Mouse (Mus musculus) limb, embryonic 15.5 days (tissue): ENCODE data around the gene Zpbp2. TPM values are rescaled to one million over a fixed set of nuclear protein-coding genes. Genes with fewer than 3 reads are reported as not detected.
A peak's percentile ranks its signal among the peaks of the same experiment; 100 is the strongest.
"Not testable (repeated sequence)": the region's sequence is repeated elsewhere in the genome, so short reads cannot be mapped to it uniquely, and the experiment has no call there.

Experiments
- ATAC-seq: fragments of 200-750 bp; cut with Nextera tagmentation; 2 replicates; pipeline ENCODE4 v1.8.0; 2017; ENCODE audit warnings: low read depth, moderate TSS enrichment; ENCODE audit not compliant: insufficient number of reproducible peaks, low FRiP score, low TSS enrichment
- H3K27ac ChIP-seq: fragments of 300-500 bp; sonication (generic); 2 replicates; pipeline ENCODE4 v1.5.1; 2015; ENCODE audit warnings: moderate library complexity, mild to moderate bottlenecking, inconsistent platforms
- H3K27me3 ChIP-seq: fragments of 300-500 bp; sonication (generic); 2 replicates; pipeline ENCODE4 v1.6.1; 2015; ENCODE audit warnings: inconsistent platforms
- H3K36me3 ChIP-seq: fragments of 300-500 bp; sonication (generic); 2 replicates; pipeline ENCODE4 v1.6.1; 2015; ENCODE audit warnings: inconsistent platforms
- H3K4me1 ChIP-seq: fragments of 300-500 bp; sonication (generic); 2 replicates; pipeline ENCODE4 v1.6.1; 2015; ENCODE audit warnings: inconsistent platforms
- H3K4me2 ChIP-seq: fragments of 300-500 bp; sonication (generic); 2 replicates; pipeline ENCODE4 v1.6.1; 2015; ENCODE audit warnings: mild to moderate bottlenecking, inconsistent platforms
- H3K4me3 ChIP-seq: fragments of 300-500 bp; sonication (generic); 2 replicates; pipeline ENCODE4 v1.5.1; 2015; ENCODE audit warnings: mild to moderate bottlenecking, inconsistent platforms
- H3K9ac ChIP-seq: fragments of 300-500 bp; sonication (generic); 2 replicates; pipeline ENCODE4 v1.6.1; 2015; ENCODE audit warnings: inconsistent platforms
- H3K9me3 ChIP-seq: fragments of 300-500 bp; sonication (generic); 2 replicates; pipeline ENCODE4 v1.6.1; 2016; ENCODE audit warnings: inconsistent platforms
- WGBS: fragments of 180-500 bp; shearing (Covaris S2); methylation state at CpG from one replicate; pipeline ENCODE4 v1.1.7; 2015; 5-methylcytosine and 5-hydroxymethylcytosine counted together
- polyA plus RNA-seq: library from polyadenylated mRNA; unstranded; fragments of >200 nt; fragmentation: Nextera tagmentation; extraction: Ambion mirVana; gene quantifications from 2 replicates; pipeline ENCODE4 v1.2.1, GENCODE M21; 2015

The Zpbp2 gene
- polyA plus RNA-seq, 1 experiment from 2014 or later = 0.12 TPM

DNA sequence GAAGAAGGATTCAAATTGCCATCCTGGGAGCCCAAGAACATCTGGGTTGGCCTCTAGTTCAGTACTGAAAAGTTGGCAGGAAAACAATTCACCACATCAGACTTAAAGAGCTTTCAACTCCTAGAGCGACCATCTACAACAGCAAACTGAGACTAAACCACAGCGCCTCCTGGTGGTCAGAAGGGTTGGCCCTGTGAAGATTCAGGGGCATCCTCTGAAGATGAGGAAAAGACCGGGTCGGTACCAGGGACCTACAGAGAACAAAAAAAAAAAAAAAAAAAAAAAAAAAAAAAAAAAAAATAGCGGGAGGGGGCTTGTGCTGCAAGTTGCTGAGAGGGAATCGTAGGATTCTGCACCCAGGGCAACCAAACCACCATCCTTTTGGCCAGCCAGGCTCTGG, 46.5 kb downstream of the Zpbp2 start:
- no peak overlapping the region for H3K4me2 ChIP-seq
- WGBS = 37% methylated on average over 6 of the region's 6 CpGs
- H3K27ac ChIP-seq = no peak overlapping the region
- ATAC-seq = no peak
- no peaks in the 10 kb centered on the region for H3K9me3 ChIP-seq
- H3K4me3 ChIP-seq = no peak overlapping the region
- H3K27me3 ChIP-seq = peaks cover 48% of the 10 kb centered on the region
- H3K36me3 ChIP-seq = no peaks in the 10 kb centered on the region
- H3K9ac ChIP-seq = no peak overlapping the region
- H3K4me1 ChIP-seq = peaks cover 13% of the 10 kb centered on the region

DNA sequence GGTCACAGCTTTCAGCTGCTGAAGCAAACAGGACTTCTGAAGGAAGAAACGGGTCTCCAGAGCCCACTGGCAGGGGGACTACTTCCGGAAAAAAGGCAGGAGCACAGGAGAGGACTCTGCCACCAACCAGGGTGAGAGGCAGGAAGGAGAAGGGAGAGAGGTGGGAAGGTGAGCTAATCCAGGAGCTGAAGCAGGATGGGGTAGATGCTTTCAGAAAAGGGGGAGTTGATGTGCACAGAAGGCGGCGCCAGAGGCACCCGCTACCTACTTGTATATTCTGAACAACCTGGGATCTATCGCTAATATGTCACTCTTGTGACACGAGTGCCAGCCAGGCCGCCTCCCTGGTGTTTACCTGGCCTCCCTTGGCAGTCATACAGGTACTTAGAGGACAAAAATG, 47.1 kb downstream of the Zpbp2 start, which contains the start of gene Lrrc3c:
TSS of gene Lrrc3c (plus strand) at position 301 of the 400 bp plus-strand sequence.
- 74% methylated on average over 8 of the region's 8 CpGs for WGBS
- no peak for ATAC-seq
- Histone ChIP-seq H3K27me3 (peaks cover 45% of the 10 kb centered on the region), H3K27ac (no peak within 1 kb of the TSS), H3K9ac (no peak within 1 kb of the TSS), H3K9me3 (no peaks in the 10 kb centered on the region), H3K4me2 (no peak within 1 kb of the TSS), H3K4me1 (peaks cover 14% of the 10 kb centered on the region), H3K36me3 (no peaks in the 10 kb centered on the region), H3K4me3 (no peak within 1 kb of the TSS)

DNA sequence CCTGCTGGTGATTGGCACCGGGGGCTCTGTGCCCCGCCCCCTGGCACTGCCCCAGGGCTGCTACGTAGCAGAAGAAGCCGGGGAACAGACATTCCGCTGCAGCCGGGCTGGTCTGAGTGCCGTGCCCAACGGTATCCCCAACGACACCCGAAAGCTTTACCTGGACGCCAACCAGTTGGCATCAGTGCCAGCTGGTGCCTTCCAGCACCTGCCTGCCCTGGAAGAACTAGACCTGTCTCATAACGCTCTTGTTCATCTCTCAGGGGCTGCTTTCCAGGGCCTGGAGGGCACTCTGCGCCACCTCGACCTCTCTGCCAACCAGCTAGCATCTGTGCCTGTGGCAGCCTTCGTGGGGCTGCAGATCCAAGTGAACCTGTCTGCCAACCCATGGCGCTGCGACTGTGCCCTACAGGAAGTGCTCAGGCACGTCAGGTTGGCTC, 48.0 kb downstream of the Zpbp2 start:
- no peaks in the 10 kb centered on the region for H3K36me3 ChIP-seq
- H3K4me2 ChIP-seq = no peak overlapping the region
- WGBS = 55% methylated on average over 18 of the region's 18 CpGs
- H3K27me3 ChIP-seq = peaks cover 45% of the 10 kb centered on the region
- H3K27ac ChIP-seq = no peak overlapping the region
- H3K9me3 ChIP-seq = no peaks in the 10 kb centered on the region
- H3K4me1 ChIP-seq = peaks cover 14% of the 10 kb centered on the region
- no peak for ATAC-seq
- H3K4me3 ChIP-seq = no peak overlapping the region
- H3K9ac ChIP-seq = no peak overlapping the region

DNA sequence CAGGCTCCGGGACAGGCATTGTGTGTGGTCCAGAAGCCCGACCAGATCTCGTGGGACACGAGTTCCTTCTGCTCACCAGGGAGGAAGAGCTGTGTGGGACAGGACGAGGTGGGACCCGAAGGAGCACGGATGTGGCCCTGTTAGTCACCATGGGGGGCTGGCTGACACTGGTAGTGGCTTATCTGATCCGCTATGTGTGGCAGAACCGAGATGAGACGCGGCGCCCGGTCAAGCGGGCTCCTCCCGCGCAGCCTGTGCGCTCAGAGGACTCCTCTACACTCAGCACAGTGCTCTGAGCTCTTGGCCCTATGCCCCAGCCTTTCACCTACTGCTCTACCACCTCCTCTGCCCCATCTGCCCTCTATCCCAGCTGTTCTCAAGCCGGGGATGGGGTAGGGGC, 48.4 kb downstream of the Zpbp2 start:
- no peak overlapping the region for H3K27ac ChIP-seq
- whole genome bisulfite sequencing = 29% methylated on average over 18 of the region's 18 CpGs

DNA sequence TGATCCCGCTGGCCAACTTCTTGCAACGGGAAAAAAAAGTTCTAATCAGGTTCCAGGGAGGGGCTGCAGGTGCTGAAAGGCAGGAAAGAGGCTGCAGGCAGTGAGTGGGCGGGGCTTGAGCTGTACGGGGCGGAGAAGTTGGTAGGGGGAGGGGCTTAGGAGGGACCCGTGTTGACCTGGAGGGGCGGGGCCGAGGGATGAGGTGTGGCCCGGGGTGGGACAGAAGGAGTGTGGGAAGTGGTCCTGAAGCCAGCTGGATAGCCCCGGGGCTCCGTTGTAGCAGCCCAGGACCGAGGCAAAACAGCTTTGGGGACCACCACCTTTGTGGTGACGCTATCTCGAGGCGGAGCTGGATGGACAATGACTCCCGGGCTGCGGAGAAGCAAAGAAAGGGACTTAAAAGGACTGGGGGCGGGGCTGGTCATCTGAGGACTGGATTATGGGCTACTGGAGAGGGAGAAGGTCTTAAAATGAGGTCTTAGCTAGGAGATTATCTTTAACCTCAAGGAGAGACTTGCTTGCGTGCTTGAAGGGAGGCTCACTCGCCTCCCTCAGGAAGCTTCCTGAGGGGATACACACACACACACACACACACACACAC, 51.3 kb downstream of the Zpbp2 start:
- Histone ChIP-seq H3K27me3 (peaks cover 51% of the 10 kb centered on the region), H3K27ac (no peak overlapping the region), H3K9me3 (no peaks in the 10 kb centered on the region), H3K36me3 (no peaks in the 10 kb centered on the region), H3K9ac (no peak overlapping the region), H3K4me1 (peaks cover 14% of the 10 kb centered on the region), H3K4me3 (peak overlapping the region; percentile 26), H3K4me2 (peak overlapping the region; percentile 46)
- 0 out of 2 replicates have a peak, but pooled peaks have one; percentile 28 for ATAC-seq
- under 1% methylated on average over 20 of the region's 20 CpGs for WGBS

More for the DNA sequence above, 48.4 kb downstream of the Zpbp2 start:
- Histone ChIP-seq H3K9ac (no peak overlapping the region), H3K4me3 (no peak overlapping the region), H3K9me3 (no peaks in the 10 kb centered on the region), H3K4me1 (peaks cover 14% of the 10 kb centered on the region), H3K27me3 (peaks cover 45% of the 10 kb centered on the region), H3K36me3 (no peaks in the 10 kb centered on the region), H3K4me2 (no peak overlapping the region)
- ATAC-seq = no peak

DNA sequence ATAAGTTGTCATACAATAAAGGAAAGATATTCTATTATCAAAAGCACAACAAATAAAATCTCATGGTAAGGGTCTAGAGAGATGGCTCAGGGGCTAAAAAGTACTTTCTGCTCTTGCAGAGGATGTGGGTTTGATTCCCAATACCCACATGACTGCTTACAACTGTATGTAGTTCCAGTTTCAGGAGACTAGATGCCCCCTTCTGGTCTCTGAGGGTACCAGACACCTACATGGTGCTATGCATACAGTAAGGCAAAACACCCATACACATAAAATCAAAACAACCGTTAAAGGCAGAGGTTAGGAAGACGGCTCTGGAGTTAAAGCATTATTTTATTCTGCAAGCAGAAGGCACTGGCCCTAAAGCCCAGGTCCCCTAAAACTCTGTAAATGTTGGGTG, 53.1 kb downstream of the Zpbp2 start:
- ATAC-seq = no peak
- 82% methylated on average over 2 of the region's 2 CpGs for WGBS
- no peak overlapping the region for H3K4me3 ChIP-seq
- H3K27ac ChIP-seq = no peak overlapping the region
- H3K4me2 ChIP-seq = no peak overlapping the region
- H3K9ac ChIP-seq = no peak overlapping the region
- H3K4me1 ChIP-seq = peaks cover 10% of the 10 kb centered on the region
- peaks cover 38% of the 10 kb centered on the region for H3K27me3 ChIP-seq
- no peaks in the 10 kb centered on the region for H3K9me3 ChIP-seq
- H3K36me3 ChIP-seq = no peaks in the 10 kb centered on the region

DNA sequence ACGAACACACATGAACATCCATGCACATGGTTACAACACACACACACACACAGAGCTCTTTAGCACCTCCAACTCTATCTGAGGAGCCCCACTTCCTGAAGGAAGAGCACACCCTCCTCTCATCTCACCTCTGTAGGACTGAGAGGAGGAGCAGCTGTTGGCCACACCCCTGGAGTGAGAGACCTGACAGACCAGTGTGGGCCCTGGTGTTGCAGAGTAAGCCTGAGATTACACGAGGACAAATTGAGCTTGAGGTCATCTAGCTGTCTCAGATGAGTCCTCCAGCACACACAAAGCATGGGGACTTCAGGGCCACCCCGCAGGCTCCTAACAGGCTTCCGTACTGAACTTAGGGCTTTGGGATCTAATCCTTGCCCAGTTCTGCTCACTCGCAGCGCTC, 54.0 kb downstream of the Zpbp2 start:
- 63% methylated on average over 6 of the region's 6 CpGs for WGBS
- H3K27ac ChIP-seq, H3K4me1 ChIP-seq, H3K4me3 ChIP-seq, H3K36me3 ChIP-seq, H3K9ac ChIP-seq, H3K4me2 ChIP-seq, H3K9me3 ChIP-seq, ATAC-seq: not testable (repeated sequence)
- peaks cover 28% of the 10 kb centered on the region for H3K27me3 ChIP-seq

DNA sequence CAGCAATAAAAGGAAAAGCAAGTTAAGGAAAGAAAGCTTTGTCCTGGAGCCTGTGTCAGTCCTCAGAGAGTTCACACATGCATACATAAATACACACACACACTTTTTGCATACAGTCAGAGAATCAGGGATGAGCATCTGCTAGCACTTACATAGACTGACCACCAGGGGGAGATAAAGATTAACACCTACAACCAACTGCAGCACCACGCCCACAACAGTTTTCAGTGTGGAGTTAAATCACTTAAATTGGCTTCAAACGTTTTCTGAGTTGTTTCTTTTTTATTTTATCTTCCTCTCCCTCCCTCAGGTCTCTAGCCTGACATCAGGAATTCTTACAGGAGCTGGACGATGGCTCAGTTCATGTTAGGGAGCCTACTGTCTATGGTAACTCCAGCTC, 55.9 kb downstream of the Zpbp2 start:
- no peak overlapping the region for H3K4me2 ChIP-seq
- H3K4me1 ChIP-seq = peaks cover 7% of the 10 kb centered on the region
- H3K36me3 ChIP-seq = no peaks in the 10 kb centered on the region
- no peak for ATAC-seq
- H3K4me3 ChIP-seq = no peak overlapping the region
- no peak overlapping the region for H3K9ac ChIP-seq
- 5% methylated on average over 3 of the region's 3 CpGs for WGBS
- H3K27ac ChIP-seq = no peak overlapping the region
- H3K9me3 ChIP-seq = no peaks in the 10 kb centered on the region
- peaks cover 16% of the 10 kb centered on the region for H3K27me3 ChIP-seq

Other genes with a start within 250 kb of the Zpbp2 start
- not detected in 2 replicates for gene Neurod2, start 221.4 kb upstream of the Zpbp2 start, polyA plus RNA-seq
- 3.7 and 4.3 TPM in 2 replicates for gene Ppp1r1b, start 202.7 kb upstream of the Zpbp2 start, polyA plus RNA-seq
- gene Stard3, start 192.7 kb upstream of the Zpbp2 start, polyA plus RNA-seq = 36.6 and 40.1 TPM in 2 replicates
- 18.1 and 45.8 TPM in 2 replicates for gene Tcap, start 167.3 kb upstream of the Zpbp2 start, polyA plus RNA-seq
- gene Pnmt, start 164.6 kb upstream of the Zpbp2 start, polyA plus RNA-seq = 1.6 TPM in 2 replicates
- gene Pgap3, start 150.6 kb upstream of the Zpbp2 start, polyA plus RNA-seq = 12.6 and 13.0 TPM in 2 replicates
- 63.3 and 70.7 TPM in 2 replicates for gene Erbb2, start 138.6 kb upstream of the Zpbp2 start, polyA plus RNA-seq
- gene Mien1, start 112.1 kb upstream of the Zpbp2 start, polyA plus RNA-seq = 100 and 109 TPM in 2 replicates
- gene Grb7, start 104.7 kb upstream of the Zpbp2 start, polyA plus RNA-seq = 10.5 and 11.1 TPM in 2 replicates
- 0.36 and 0.74 TPM in 2 replicates for gene Ikzf3, start 5.1 kb upstream of the Zpbp2 start, polyA plus RNA-seq
- gene Ormdl3, start 36.3 kb downstream of the Zpbp2 start, polyA plus RNA-seq = 86.7 and 87.1 TPM in 2 replicates
- gene Lrrc3c, start 47.2 kb downstream of the Zpbp2 start, polyA plus RNA-seq = not detected in 2 replicates
- gene Gm12355, start 74.6 kb downstream of the Zpbp2 start, polyA plus RNA-seq = 0.64 and 1.1 TPM in 2 replicates
- gene Gsdma3, start 75.3 kb downstream of the Zpbp2 start, polyA plus RNA-seq = not detected in 2 replicates
- gene Gsdma2, start 95.7 kb downstream of the Zpbp2 start, polyA plus RNA-seq = not detected in 2 replicates
- gene Gsdma, start 113.3 kb downstream of the Zpbp2 start, polyA plus RNA-seq = 10.5 and 14.7 TPM in 2 replicates
- 197 and 200 TPM in 2 replicates for gene Psmd3, start 131.5 kb downstream of the Zpbp2 start, polyA plus RNA-seq
- 0.10 TPM in 1 of 2 replicates, not detected in the other for gene Csf3, start 150.2 kb downstream of the Zpbp2 start, polyA plus RNA-seq
- gene Med24, start 178.3 kb downstream of the Zpbp2 start, polyA plus RNA-seq = 47.6 and 48.3 TPM in 2 replicates
- 38.4 and 39.6 TPM in 2 replicates for gene Thra, start 189.5 kb downstream of the Zpbp2 start, polyA plus RNA-seq
- gene Nr1d1, start 224.2 kb downstream of the Zpbp2 start, polyA plus RNA-seq = 1.2 TPM in 2 replicates
- gene Msl1, start 244.4 kb downstream of the Zpbp2 start, polyA plus RNA-seq = 22.9 and 25.8 TPM in 2 replicates